Mouse (Mus musculus) small intestine, adult 2 months (tissue): ENCODE measurements around the gene Nek2. TPM values are rescaled to one million over a fixed set of nuclear protein-coding genes. Genes with fewer than 3 reads are reported as not detected.

ENCODE experiments used
- H3K27ac ChIP-seq: fragments of 200-500 bp; 2 replicates; pipeline ENCODE4 v1.5.1; 2012; ENCODE audit warnings: low read depth, low read length, control low read depth, inconsistent platforms; ENCODE audit not compliant: insufficient read depth
- H3K27me3 ChIP-seq: fragments of 200-500 bp; 2 replicates; pipeline ENCODE4 v1.6.1; 2012; ENCODE audit warnings: mild to moderate bottlenecking, moderate library complexity, low read length, inconsistent platforms; ENCODE audit not compliant: control insufficient read depth, insufficient read depth
- H3K36me3 ChIP-seq: fragments of 200-500 bp; 2 replicates; pipeline ENCODE4 v1.6.1; 2012; ENCODE audit warnings: mild to moderate bottlenecking, low read length, control low read depth, inconsistent platforms; ENCODE audit not compliant: control insufficient read depth, insufficient read depth
- H3K4me1 ChIP-seq: fragments of 200-500 bp; 2 replicates; pipeline ENCODE4 v1.6.1; 2012; ENCODE audit warnings: low read length, inconsistent platforms, mixed read lengths; ENCODE audit not compliant: control insufficient read depth, insufficient read depth, insufficient read length
- H3K4me3 ChIP-seq: fragments of 200-500 bp; 2 replicates; pipeline ENCODE4 v1.5.1; 2012; ENCODE audit warnings: low read depth, mild to moderate bottlenecking, control low read depth, inconsistent platforms, low read length, moderate library complexity
- CTCF ChIP-seq: fragments of 200-500 bp; IDR thresholded peaks from 2 replicates; pipeline ENCODE4 v1.5.1; 2012; ENCODE audit warnings: low read depth, mild to moderate bottlenecking, control low read depth, inconsistent platforms, low read length, moderate library complexity, mixed read lengths; ENCODE audit not compliant: insufficient replicate concordance, insufficient read length; ENCODE audit errors: extremely low read depth
- POLR2A ChIP-seq: fragments of 200-500 bp; IDR thresholded peaks from 2 replicates; pipeline ENCODE4 v1.6.1; 2012; ENCODE audit warnings: low read depth, mild to moderate bottlenecking, control low read depth, inconsistent platforms, low read length, moderate library complexity
- WGBS: fragments of 180-500 bp; shearing (Covaris S2); methylation state at CpG from one replicate; pipeline ENCODE4 v1.1.7; 2018; 5-methylcytosine and 5-hydroxymethylcytosine counted together
- polyA plus RNA-seq: library from polyadenylated mRNA; depleted of rRNA; stranded (reverse); fragments of >200 nt; gene quantifications from 2 replicates; pipeline ENCODE4 v1.2.3, GENCODE M21; 2012

The Nek2 gene
- polyA plus RNA-seq, 1 experiment = 5.5 TPM

- no peaks in the 10 kb centered on the region for H3K27me3 ChIP-seq
- no peak overlapping the region for H3K4me3 ChIP-seq
- TF ChIP-seq CTCF = no peak
- peaks cover 8% of the 10 kb centered on the region for H3K4me1 ChIP-seq
- H3K27ac ChIP-seq = peak overlapping the region; percentile 21; the same call in 1 of the 2 replicates
- no peaks in the 10 kb centered on the region for H3K36me3 ChIP-seq
- WGBS = 27% methylated on average over 5 of the region's 5 CpGs
Measured at GRCm38 (mm10) chr1:191846667-191847066, 25.4 kb downstream of the Nek2 start.

GRCm38 (mm10) chr1:191849501-191849900 is 28.3 kb downstream of the Nek2 start:
- Histone ChIP-seq H3K36me3 (no peaks in the 10 kb centered on the region), H3K27me3 (no peaks in the 10 kb centered on the region), H3K4me3 (no peak overlapping the region), H3K27ac (no peak overlapping the region), H3K4me1 (peaks cover 2% of the 10 kb centered on the region; the same call in 1 of the 2 replicates)
- TF ChIP-seq POLR2A = no peak
- TF ChIP-seq CTCF = no peak
- 53% methylated on average over 4 of the region's 4 CpGs for WGBS

GRCm38 (mm10) chr1:191853442-191853841 is 32.2 kb downstream of the Nek2 start:
- 83% methylated on average over 9 of the region's 9 CpGs for WGBS
- H3K27ac ChIP-seq = no peak overlapping the region
- no peaks in the 10 kb centered on the region for H3K4me1 ChIP-seq
- H3K36me3 ChIP-seq = no peaks in the 10 kb centered on the region
- H3K4me3 ChIP-seq = no peak overlapping the region
- H3K27me3 ChIP-seq = no peaks in the 10 kb centered on the region
- TF ChIP-seq POLR2A (no peak), CTCF (no peak)

GRCm38 (mm10) chr1:191854716-191855115 is 33.5 kb downstream of the Nek2 start:
- WGBS = 69% methylated on average over 5 of the region's 5 CpGs

GRCm38 (mm10) chr1:191855136-191855878 is 34.1 kb downstream of the Nek2 start:
- TF ChIP-seq POLR2A (no peak), CTCF (no peak)
- H3K27ac ChIP-seq = no peak overlapping the region
- 71% methylated on average over 10 of the region's 10 CpGs for WGBS

More at GRCm38 (mm10) chr1:191854716-191855115, 33.5 kb downstream of the Nek2 start:
- H3K4me3 ChIP-seq = no peak overlapping the region
- H3K27ac ChIP-seq = no peak overlapping the region
- H3K4me1 ChIP-seq = no peaks in the 10 kb centered on the region
- no peaks in the 10 kb centered on the region for H3K27me3 ChIP-seq
- no peaks in the 10 kb centered on the region for H3K36me3 ChIP-seq
- TF ChIP-seq POLR2A (no peak), CTCF (no peak)

GRCm38 (mm10) chr1:191856886-191857651 is 35.8 kb downstream of the Nek2 start:
- no peaks in the 10 kb centered on the region for H3K27me3 ChIP-seq
- 84% methylated on average over 5 of the region's 5 CpGs for WGBS
- no peaks in the 10 kb centered on the region for H3K36me3 ChIP-seq
- TF ChIP-seq POLR2A = no peak
- TF ChIP-seq CTCF = no peak
- no peak overlapping the region for H3K27ac ChIP-seq
- no peak overlapping the region for H3K4me3 ChIP-seq
- no peaks in the 10 kb centered on the region for H3K4me1 ChIP-seq

More at GRCm38 (mm10) chr1:191855136-191855878, 34.1 kb downstream of the Nek2 start:
- H3K4me1 ChIP-seq = no peaks in the 10 kb centered on the region
- no peaks in the 10 kb centered on the region for H3K27me3 ChIP-seq
- H3K36me3 ChIP-seq = no peaks in the 10 kb centered on the region
- no peak overlapping the region for H3K4me3 ChIP-seq

- Histone ChIP-seq H3K4me1 (no peaks in the 10 kb centered on the region), H3K36me3 (no peaks in the 10 kb centered on the region), H3K4me3 (no peak overlapping the region), H3K27ac (no peak overlapping the region), H3K27me3 (no peaks in the 10 kb centered on the region)
- TF ChIP-seq POLR2A (no peak), CTCF (no peak)
Measured at GRCm38 (mm10) chr1:191858136-191858535, 36.9 kb downstream of the Nek2 start.
